Mouse (Mus musculus) layer of hippocampus, postnatal 36 days (tissue): Measurements from ENCODE around the gene Olfr851. TPM values are rescaled to one million over a fixed set of nuclear protein-coding genes. Genes with fewer than 3 reads are reported as not detected.

Experiments used
- DNase-seq, 2 experiments: peaks; one replicate each; pipeline ENCODE4 v3.0.0; 2022
- total RNA-seq, 2 experiments: library from RNA; stranded (reverse); gene quantifications; 2 replicates each; pipeline ENCODE4 v1.2.3; 2021

Gene Olfr851
- total RNA-seq: not detected

DNA sequence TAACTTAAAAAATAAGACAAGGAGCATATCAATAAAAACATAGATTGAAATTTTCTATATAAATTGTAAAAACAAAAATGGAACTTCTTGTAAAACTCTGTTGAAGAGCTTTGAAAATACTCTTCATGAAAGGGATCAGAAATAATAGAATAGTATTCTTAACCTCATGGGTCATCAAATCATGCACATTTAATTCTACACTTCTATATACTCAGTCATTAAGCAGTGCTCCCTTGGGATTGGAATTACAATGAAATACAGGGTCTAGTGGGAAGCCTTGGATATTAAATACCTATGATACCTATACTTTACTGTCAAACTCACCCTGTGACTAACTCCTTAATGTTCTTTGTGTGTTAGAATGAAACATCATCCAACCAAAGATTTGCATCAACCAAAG is at the start of gene Olfr851:
Olfr851 (plus strand) TSS at position 301 of the 400 bp plus-strand sequence.
- no peak for DNase-seq

DNA sequence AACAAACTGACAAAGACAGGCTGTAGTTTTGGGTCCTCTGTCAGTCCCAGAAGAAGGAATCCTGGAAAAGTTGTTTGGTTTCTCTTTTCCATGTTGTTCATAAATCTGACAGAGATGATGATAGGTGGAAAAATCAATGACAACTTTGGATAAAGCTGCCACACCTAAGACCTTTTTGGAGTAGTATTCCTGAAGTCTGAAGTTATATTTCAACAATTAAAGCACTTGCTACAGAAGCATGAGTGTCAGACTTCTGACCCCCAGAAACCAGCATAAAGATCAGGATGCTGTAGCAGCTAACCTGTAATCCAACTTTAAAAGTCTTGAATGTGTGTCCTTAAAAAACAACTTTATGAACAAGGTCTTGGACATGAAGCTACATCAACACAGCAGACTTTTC is 14.9 kb upstream of the Olfr851 start, which contains the start of gene Olfr850:
Olfr850 (minus strand) TSS at position 101 of the 400 bp plus-strand sequence.
- no peak for DNase-seq

DNA sequence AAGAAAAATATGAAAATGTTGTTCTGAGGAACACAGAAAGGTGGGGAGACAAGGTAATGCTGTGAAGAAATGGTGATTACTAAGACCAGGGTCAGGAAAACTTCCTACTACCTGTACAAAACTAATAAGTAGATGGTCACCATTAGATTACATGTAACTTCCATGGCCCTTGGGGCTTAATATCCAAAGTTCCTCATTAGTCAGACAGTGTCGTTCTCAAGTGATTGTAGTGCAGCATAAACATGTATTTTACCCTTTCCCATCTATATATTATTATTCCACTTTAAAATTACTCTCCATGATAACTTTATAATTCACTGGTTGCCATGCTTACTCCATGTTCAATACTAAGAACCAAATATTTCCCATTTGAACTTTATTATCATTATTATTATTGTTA is 47.9 kb downstream of the Olfr851 start, which contains the start of gene Olfr853:
Olfr853 (minus strand) TSS at position 101 of the 400 bp plus-strand sequence.
- no peak for DNase-seq

Other genes with a start within 250 kb of the Olfr851 start
- gene Olfr843, start 241.3 kb upstream of the Olfr851 start, total RNA-seq: not detected
- gene Olfr844, start 176.9 kb upstream of the Olfr851 start, total RNA-seq: not detected
- gene Olfr845, start 156.8 kb upstream of the Olfr851 start, total RNA-seq: not detected
- gene Olfr846, start 129.3 kb upstream of the Olfr851 start, total RNA-seq: not detected
- gene Olfr847, start 114.6 kb upstream of the Olfr851 start, total RNA-seq: not detected
- not detected for gene Olfr849, start 53.0 kb upstream of the Olfr851 start, total RNA-seq
- gene Olfr850, start 15.0 kb upstream of the Olfr851 start, total RNA-seq: not detected
- not detected for gene Olfr853, start 47.8 kb downstream of the Olfr851 start, total RNA-seq
- gene Olfr854, start 74.1 kb downstream of the Olfr851 start, total RNA-seq: not detected
- gene Olfr855, start 89.3 kb downstream of the Olfr851 start, total RNA-seq: not detected
- gene Zfp317, start 128.8 kb downstream of the Olfr851 start, total RNA-seq: 10 to 100 TPM; 20.2 to 21.2 TPM
- gene Olfr857, start 216.1 kb downstream of the Olfr851 start, total RNA-seq: not detected